Mouse (Mus musculus) cerebellum, adult 2 months (tissue): ENCODE data around the gene Zfp341.

Experiments used
- CTCF ChIP-seq: fragments of 200-500 bp; IDR thresholded peaks from 2 replicates; pipeline ENCODE4 v1.5.1; 2011; ENCODE audit warnings: low read depth, mild to moderate bottlenecking, control low read depth, low read length, moderate library complexity, borderline replicate concordance; ENCODE audit not compliant: insufficient read depth
- POLR2A ChIP-seq: fragments of 200-500 bp; IDR thresholded peaks from 2 replicates; pipeline ENCODE4 v1.6.1; 2011; ENCODE audit warnings: low read length, control low read depth, borderline replicate concordance; ENCODE audit not compliant: insufficient read depth

DNA sequence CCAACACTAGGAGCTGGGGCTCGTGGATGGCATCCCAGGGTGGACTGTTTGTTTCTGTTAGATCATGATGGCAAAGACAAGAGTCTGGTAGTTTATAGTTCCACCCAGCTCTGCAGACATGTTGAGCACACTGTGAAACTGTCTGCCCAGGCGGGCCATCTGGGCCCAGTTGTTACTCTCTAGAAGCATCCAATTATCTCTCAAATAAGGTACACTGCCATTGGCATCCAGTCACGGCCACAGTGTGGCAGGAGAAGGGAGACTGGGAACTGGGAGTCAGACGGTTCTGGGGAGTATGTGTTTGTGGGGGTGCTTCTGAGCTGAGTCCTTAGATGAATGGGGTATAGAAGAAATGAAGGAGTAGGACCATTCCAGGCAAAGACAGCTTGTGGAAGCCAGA is 57.0 kb downstream of the Zfp341 start:
- no peak for TF ChIP-seq POLR2A
- no peak for TF ChIP-seq CTCF
